Mouse (Mus musculus) embryonic facial prominence, embryonic 14.5 days (tissue): ENCODE results near the gene Pdzrn3. TPM values are rescaled to one million over a fixed set of nuclear protein-coding genes. Genes with fewer than 3 reads are reported as not detected.

Source experiments
- ATAC-seq: fragments of 200-750 bp; cut with Nextera tagmentation; 2 replicates; pipeline ENCODE4 v1.8.0; 2017; ENCODE audit warnings: low read depth, moderate number of reproducible peaks, moderate TSS enrichment
- DNase-seq: peaks from one replicate; pipeline ENCODE4 v3.0.0-alpha.2; 2015; ENCODE audit warnings: low spot score
- H3K27ac ChIP-seq: fragments of 300-500 bp; sonication (generic); replicated peaks from 2 replicates; pipeline ENCODE4 v1.5.1; 2014; ENCODE audit warnings: low read depth, mild to moderate bottlenecking, low read length, moderate library complexity
- H3K27me3 ChIP-seq: fragments of 300-500 bp; sonication (generic); replicated peaks from 2 replicates; pipeline ENCODE4 v1.6.1; 2014; ENCODE audit warnings: low read length; ENCODE audit not compliant: control insufficient read depth, insufficient read depth
- H3K36me3 ChIP-seq: fragments of 300-500 bp; sonication (generic); 2 replicates; pipeline ENCODE4 v1.6.1; 2014; ENCODE audit warnings: low read length, mixed read lengths; ENCODE audit not compliant: control insufficient read depth, insufficient read depth
- H3K4me1 ChIP-seq: fragments of 300-500 bp; sonication (generic); 2 replicates; pipeline ENCODE4 v1.6.1; 2014; ENCODE audit warnings: antibody characterized with exemption, low read length; ENCODE audit not compliant: control insufficient read depth, insufficient read depth
- H3K4me2 ChIP-seq: fragments of 300-500 bp; sonication (generic); 2 replicates; pipeline ENCODE4 v1.6.1; 2014; ENCODE audit warnings: low read depth, mild to moderate bottlenecking, low read length, moderate library complexity, mixed read lengths
- H3K4me3 ChIP-seq: fragments of 300-500 bp; sonication (generic); 2 replicates; pipeline ENCODE4 v1.5.1; 2014; ENCODE audit warnings: low read depth, mild to moderate bottlenecking, low read length
- H3K9ac ChIP-seq: fragments of 300-500 bp; sonication (generic); 2 replicates; pipeline ENCODE4 v1.6.1; 2014; ENCODE audit warnings: low read depth, mild to moderate bottlenecking, low read length, moderate library complexity, mixed read lengths
- H3K9me3 ChIP-seq: fragments of 300-500 bp; sonication (generic); 2 replicates; pipeline ENCODE4 v1.6.1; 2016; ENCODE audit warnings: low read length; ENCODE audit not compliant: control insufficient read depth
- WGBS: fragments of 180-500 bp; shearing (Covaris S2); extraction: QIAGEN DNeasy Blood & Tissue Kit; methylation state at CpG from one replicate; pipeline ENCODE4 v1.1.7; 2014; 5-methylcytosine and 5-hydroxymethylcytosine counted together
- polyA plus RNA-seq: library from polyadenylated mRNA; unstranded; fragments of >200 nt; fragmentation: Nextera tagmentation; extraction: Ambion mirVana; gene quantifications from 2 replicates; pipeline ENCODE4 v1.2.1, GENCODE M21; 2014

The Pdzrn3 gene
- polyA plus RNA-seq, 1 experiment from 2014 or later: 15.1 TPM

DNA sequence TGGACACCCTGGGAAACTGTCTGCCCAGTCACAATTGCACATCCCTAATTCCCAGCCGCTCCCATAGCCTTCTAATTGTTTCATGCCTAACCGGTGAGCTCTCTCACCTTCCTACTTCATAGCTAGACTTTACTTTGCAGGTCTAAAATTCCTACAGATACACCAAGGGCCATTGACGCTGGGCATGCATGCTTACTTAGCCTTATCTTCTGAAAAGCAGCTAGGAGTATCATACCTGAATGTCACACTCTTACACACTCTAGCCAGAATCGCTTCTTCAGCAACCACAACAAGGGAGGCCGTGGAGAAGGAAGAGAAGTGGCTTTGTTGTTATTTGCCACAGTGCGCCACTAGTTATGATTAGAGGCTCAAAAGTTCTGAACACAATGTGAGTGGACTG lies 18.2 kb upstream of the Pdzrn3 start:
- DNase-seq (no peak), ATAC-seq (no peak)
- Histone ChIP-seq H3K36me3 (no peaks in the 10 kb centered on the region), H3K4me3 (no peak overlapping the region), H3K27ac (no peak overlapping the region), H3K27me3 (no peaks in the 10 kb centered on the region), H3K4me1 (peaks cover 10% of the 10 kb centered on the region; the same call in 1 of the 2 replicates), H3K9me3 (no peaks in the 10 kb centered on the region), H3K9ac (no peak overlapping the region), H3K4me2 (no peak overlapping the region)
- WGBS: 90% methylated on average over 6 of the region's 6 CpGs

DNA sequence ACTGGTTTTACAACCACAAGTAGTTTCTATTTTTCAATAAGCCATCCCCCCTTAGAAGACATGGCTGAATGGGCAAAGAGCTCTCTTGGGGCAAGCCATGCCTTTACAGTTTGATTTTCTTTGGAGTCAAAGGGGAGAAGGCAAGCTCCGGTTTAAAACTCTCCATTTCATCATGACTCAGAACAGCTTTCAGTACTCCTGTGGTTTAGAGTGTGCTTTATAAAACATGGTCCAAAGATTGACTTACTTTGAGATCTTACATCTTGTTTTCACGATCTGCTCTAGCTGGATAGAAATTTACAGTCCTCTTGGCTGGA lies 15.1 kb upstream of the Pdzrn3 start:
- ATAC-seq: no peak
- H3K27ac ChIP-seq: no peak overlapping the region
- no peaks in the 10 kb centered on the region for H3K36me3 ChIP-seq
- H3K4me2 ChIP-seq: no peak overlapping the region
- no peak for DNase-seq
- WGBS: 50% methylated on average over 2 of the region's 2 CpGs
- peaks cover 10% of the 10 kb centered on the region; the same call in 1 of the 2 replicates for H3K4me1 ChIP-seq
- H3K9me3 ChIP-seq: peaks cover 6% of the 10 kb centered on the region; the same call in 1 of the 2 replicates
- H3K9ac ChIP-seq: no peak overlapping the region
- no peak overlapping the region for H3K4me3 ChIP-seq
- H3K27me3 ChIP-seq: no peaks in the 10 kb centered on the region

DNA sequence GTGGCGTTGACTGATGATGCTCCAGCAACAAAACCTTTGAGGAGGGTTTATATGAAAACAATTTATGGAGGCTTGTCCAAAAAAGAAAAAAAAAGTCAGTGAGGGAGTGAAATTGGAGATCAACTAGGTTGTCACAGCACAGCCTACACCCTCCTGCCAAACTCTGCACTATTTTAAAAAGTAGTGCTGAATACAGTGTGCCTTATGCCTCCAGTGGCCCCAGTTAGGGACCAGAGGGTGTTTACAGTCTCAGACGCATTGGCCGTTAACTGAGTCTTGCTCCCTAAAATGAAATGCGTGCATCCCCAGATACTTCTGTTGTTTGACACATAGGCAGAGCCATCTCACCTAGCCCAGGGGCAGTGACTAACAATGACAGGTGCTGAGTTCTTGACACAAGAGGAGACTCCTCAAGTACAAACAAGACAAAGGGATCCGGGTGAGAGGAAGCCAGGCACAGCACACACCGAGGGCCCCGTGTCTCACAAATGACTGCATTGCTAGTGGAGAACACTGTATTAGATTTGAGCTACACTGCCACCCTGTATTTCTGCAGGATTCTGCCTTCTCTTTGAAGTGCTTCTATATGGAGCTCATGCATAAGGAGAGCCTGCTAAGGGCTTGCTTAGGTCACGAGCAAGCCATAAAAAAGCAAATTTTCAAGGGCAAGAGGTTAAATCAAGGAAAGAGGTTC lies 14.6 kb upstream of the Pdzrn3 start:
- Histone ChIP-seq H3K4me1 (peaks cover 10% of the 10 kb centered on the region; the same call in 1 of the 2 replicates), H3K4me3 (no peak overlapping the region), H3K27ac (no peak overlapping the region), H3K36me3 (no peaks in the 10 kb centered on the region), H3K9ac (no peak overlapping the region), H3K4me2 (no peak overlapping the region), H3K27me3 (no peaks in the 10 kb centered on the region), H3K9me3 (peaks cover 6% of the 10 kb centered on the region; the same call in 1 of the 2 replicates)
- WGBS: 59% methylated on average over 8 of the region's 8 CpGs
- no peak for ATAC-seq
- DNase-seq: no peak

DNA sequence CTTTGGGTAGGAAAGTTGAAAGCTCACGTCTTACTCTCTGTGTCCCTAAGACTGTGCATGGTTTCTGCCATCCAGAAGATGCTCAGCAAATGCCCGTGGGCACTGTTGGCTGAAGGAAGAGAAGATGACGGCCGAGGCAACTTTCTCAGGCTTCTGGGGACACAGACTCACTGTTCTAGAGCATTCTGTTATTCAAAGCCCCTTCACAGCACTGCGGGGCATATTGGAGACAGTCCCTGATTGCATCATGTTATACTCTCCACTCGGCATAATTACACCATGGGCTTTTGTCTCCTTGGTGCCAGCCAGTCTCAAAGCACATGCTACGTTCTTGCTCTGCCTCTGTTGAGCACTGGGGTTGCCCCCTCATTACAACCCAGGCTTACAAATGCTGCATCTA lies 7.8 kb upstream of the Pdzrn3 start:
- Histone ChIP-seq H3K4me3 (no peak overlapping the region), H3K4me1 (no peaks in the 10 kb centered on the region), H3K36me3 (no peaks in the 10 kb centered on the region), H3K27ac (no peak overlapping the region), H3K9me3 (peaks cover 6% of the 10 kb centered on the region; the same call in 1 of the 2 replicates), H3K4me2 (no peak overlapping the region), H3K9ac (no peak overlapping the region), H3K27me3 (no peaks in the 10 kb centered on the region)
- no peak for ATAC-seq
- DNase-seq: no peak
- WGBS: 68% methylated on average over 7 of the region's 7 CpGs

DNA sequence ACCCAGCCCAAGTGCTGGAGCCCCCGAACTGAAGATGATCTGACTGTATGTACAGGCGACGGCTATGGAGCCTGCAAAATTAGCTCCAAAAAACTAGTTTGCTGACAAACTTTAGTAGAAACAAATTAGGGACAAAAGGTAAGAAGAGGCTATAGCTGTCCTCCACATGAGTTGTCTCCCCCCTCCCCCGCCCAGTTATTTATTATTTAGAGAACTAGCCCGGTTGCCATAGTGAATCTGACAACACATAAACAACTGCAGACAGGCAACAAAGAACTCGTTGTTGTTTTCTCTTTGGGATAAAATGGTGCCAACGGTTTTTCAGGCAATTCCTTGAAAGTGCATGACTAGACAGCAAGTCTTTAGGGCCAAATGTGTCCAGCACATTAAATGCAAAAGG lies 7.3 kb upstream of the Pdzrn3 start:
- Histone ChIP-seq H3K36me3 (no peaks in the 10 kb centered on the region), H3K4me3 (no peak overlapping the region), H3K9ac (no peak overlapping the region), H3K27me3 (no peaks in the 10 kb centered on the region), H3K4me2 (no peak overlapping the region), H3K9me3 (peaks cover 6% of the 10 kb centered on the region; the same call in 1 of the 2 replicates), H3K4me1 (no peaks in the 10 kb centered on the region), H3K27ac (no peak overlapping the region)
- ATAC-seq (no peak), DNase-seq (no peak)
- WGBS: 70% methylated on average over 7 of the region's 7 CpGs

DNA sequence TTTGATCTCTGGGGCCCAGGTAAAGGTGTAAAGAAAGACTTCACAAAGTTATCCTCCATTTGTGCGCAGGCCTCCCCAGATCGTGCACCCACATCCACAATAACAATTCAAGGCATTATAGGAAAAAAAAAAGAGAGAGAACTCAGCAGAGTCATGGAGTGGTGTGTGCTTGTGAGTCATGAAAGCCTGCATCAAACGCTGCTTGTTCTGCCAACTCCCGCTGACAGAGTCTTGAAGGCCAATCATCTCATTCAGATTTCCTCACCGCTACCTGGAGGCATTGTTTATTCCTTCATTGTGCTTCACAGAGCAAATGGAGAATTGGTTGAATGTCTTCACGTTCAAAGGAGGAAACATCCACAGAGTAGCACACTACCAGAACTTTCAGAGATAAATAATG lies 6.8 kb upstream of the Pdzrn3 start:
- Histone ChIP-seq H3K27me3 (no peaks in the 10 kb centered on the region), H3K4me2 (no peak overlapping the region), H3K9me3 (peaks cover 4% of the 10 kb centered on the region; the same call in 1 of the 2 replicates), H3K4me3 (no peak overlapping the region), H3K9ac (no peak overlapping the region), H3K4me1 (no peaks in the 10 kb centered on the region), H3K36me3 (no peaks in the 10 kb centered on the region), H3K27ac (no peak overlapping the region)
- 76% methylated on average over 6 of the region's 6 CpGs for WGBS
- DNase-seq (no peak), ATAC-seq (no peak)

DNA sequence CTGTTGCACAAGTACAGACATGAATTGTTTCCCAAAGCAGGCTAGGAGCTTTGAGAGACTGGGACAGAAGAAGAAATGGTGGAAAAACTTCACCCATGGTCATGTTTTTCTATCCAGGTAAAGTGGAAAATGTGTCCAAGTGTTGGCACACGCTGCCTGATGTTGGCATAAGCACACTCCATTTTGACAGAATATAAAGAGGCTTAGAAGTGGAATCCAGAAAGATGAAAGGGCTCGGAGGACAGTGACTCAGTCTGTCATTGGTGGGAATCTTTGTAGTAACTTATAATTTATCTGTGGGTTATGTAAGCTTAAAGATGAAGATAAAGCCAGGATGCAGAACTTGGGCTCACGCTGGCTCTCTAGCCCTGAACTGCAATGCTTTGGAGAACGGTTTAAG lies 5.2 kb upstream of the Pdzrn3 start:
- Histone ChIP-seq H3K4me1 (peaks cover 7% of the 10 kb centered on the region), H3K27ac (no peak overlapping the region), H3K9ac (no peak overlapping the region), H3K4me2 (no peak overlapping the region), H3K9me3 (no peaks in the 10 kb centered on the region), H3K4me3 (no peak overlapping the region), H3K36me3 (no peaks in the 10 kb centered on the region), H3K27me3 (no peaks in the 10 kb centered on the region)
- no peak for ATAC-seq
- DNase-seq: no peak
- WGBS: 72% methylated on average over 4 of the region's 4 CpGs

DNA sequence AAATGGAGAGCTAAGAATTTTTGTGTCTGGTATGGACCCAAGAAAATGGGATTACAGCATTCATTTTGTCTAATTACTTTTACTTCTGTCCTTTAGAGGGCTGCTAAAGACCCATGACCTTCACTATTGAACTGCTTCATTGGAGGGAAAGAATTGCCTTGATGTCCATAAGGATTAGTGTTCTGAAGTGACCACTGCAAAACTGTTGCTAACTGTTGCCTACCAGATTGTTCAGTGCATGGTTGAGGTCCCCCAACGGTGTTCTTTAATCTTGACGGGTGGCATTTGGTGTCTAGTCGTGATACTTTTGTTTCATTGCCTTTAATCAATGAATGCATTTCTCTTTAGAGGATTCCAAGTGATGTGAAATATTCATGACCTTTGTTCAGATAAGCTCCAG lies 1.8 kb upstream of the Pdzrn3 start:
- DNase-seq: no peak
- Histone ChIP-seq H3K4me3 (no peak overlapping the region), H3K9me3 (no peaks in the 10 kb centered on the region), H3K27me3 (no peaks in the 10 kb centered on the region), H3K4me1 (peaks cover 19% of the 10 kb centered on the region), H3K36me3 (no peaks in the 10 kb centered on the region), H3K9ac (no peak overlapping the region), H3K4me2 (no peak overlapping the region), H3K27ac (no peak overlapping the region)
- no peak for ATAC-seq
- 66% methylated on average over 3 of the region's 3 CpGs for whole genome bisulfite sequencing

DNA sequence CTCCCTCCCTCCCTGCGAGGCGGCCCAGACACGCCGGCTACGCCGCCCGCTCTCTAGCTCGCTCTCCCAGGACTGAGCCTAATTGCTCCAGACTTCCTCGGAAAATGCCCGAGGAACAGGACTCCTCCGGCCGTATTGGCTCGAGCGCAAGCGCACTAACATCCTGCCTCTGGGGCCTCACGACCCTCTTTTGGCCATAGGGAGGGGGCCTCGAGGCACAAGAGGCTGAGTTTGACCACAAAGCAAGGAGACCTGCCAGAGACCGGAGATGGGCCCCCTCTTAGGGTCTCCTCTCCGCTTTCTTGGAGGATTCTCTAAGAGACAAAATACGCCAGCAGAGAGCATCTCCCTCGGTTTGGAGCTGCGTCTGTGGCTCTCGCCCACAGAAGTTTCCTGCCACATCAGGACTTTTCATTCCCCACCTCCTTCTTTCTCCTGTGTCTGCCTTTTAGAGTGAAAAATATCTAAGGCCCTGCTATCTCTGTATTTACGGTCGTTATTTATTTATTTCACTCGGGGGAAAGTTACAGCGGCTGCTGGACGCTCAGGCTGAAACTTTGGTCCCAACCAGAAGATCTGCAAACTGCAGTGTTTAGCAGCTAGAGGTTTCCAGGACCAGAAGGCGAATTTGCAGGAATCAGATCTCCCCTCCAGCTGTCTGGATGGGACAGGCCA lies 375 bp upstream of the Pdzrn3 start:
- Histone ChIP-seq H3K4me3 (peak overlapping the region; percentile 75), H3K9ac (peak overlapping the region; percentile 90), H3K36me3 (no peaks in the 10 kb centered on the region; the same call in 1 of the 2 replicates), H3K27me3 (no peaks in the 10 kb centered on the region), H3K4me2 (peak overlapping the region; percentile 69), H3K9me3 (no peaks in the 10 kb centered on the region), H3K27ac (peak overlapping the region; percentile 93), H3K4me1 (peaks cover 34% of the 10 kb centered on the region)
- DNase-seq (peak; percentile 96), ATAC-seq (peak; percentile 92)
- WGBS: under 1% methylated on average over 20 of the region's 29 CpGs
